Mouse (Mus musculus) liver, embryonic 11.5 days (tissue): ENCODE data around the gene St3gal6. TPM values are rescaled to one million over a fixed set of nuclear protein-coding genes. Genes with fewer than 3 reads are reported as not detected.

ENCODE experiments used
- ATAC-seq: fragments of 200-750 bp; cut with Nextera tagmentation; replicated peaks from 2 replicates; pipeline ENCODE4 v1.8.0; 2017; ENCODE audit warnings: moderate number of reproducible peaks, mild to moderate bottlenecking, moderate TSS enrichment, moderate library complexity; ENCODE audit not compliant: low FRiP score
- DNase-seq: peaks from one replicate; pipeline ENCODE4 v3.0.0-alpha.2; 2017; ENCODE audit warnings: low spot score
- H3K27ac ChIP-seq: fragments of 300-500 bp; sonication (generic); 2 replicates; pipeline ENCODE4 v1.5.1; 2014; ENCODE audit warnings: mild to moderate bottlenecking, low read depth, low read length, control low read depth
- H3K27me3 ChIP-seq: fragments of 300-500 bp; sonication (generic); replicated peaks from 2 replicates; pipeline ENCODE4 v1.6.1; 2014; ENCODE audit warnings: low read length, mixed read lengths; ENCODE audit not compliant: control insufficient read depth, insufficient read depth
- H3K36me3 ChIP-seq: fragments of 300-500 bp; sonication (generic); 2 replicates; pipeline ENCODE4 v1.6.1; 2014; ENCODE audit warnings: mild to moderate bottlenecking, low read length, moderate library complexity, mixed read lengths; ENCODE audit not compliant: control insufficient read depth, insufficient read depth
- H3K4me1 ChIP-seq: fragments of 300-500 bp; sonication (generic); replicated peaks from 2 replicates; pipeline ENCODE4 v1.6.1; 2014; ENCODE audit warnings: low read length, mixed read lengths; ENCODE audit not compliant: control insufficient read depth, insufficient read depth
- H3K4me2 ChIP-seq: fragments of 300-500 bp; sonication (generic); 2 replicates; pipeline ENCODE4 v1.6.1; 2014; ENCODE audit warnings: mild to moderate bottlenecking, control low read depth, moderate library complexity
- H3K4me3 ChIP-seq: fragments of 300-500 bp; sonication (generic); 2 replicates; pipeline ENCODE4 v1.5.1; 2014; ENCODE audit warnings: low read depth, low read length, control low read depth
- H3K9ac ChIP-seq: fragments of 300-500 bp; sonication (generic); 2 replicates; pipeline ENCODE4 v1.6.1; 2014; ENCODE audit warnings: low read depth, low read length, control low read depth
- H3K9me3 ChIP-seq: fragments of 300-500 bp; sonication (generic); 2 replicates; pipeline ENCODE4 v1.6.1; 2016; ENCODE audit warnings: low read length, inconsistent platforms, mixed read lengths; ENCODE audit not compliant: control insufficient read depth
- WGBS: fragments of 180-500 bp; shearing (Covaris S2); extraction: QIAGEN DNeasy Blood & Tissue Kit; methylation state at CpG from one replicate; pipeline ENCODE4 v1.1.7; 2014; 5-methylcytosine and 5-hydroxymethylcytosine counted together
- polyA plus RNA-seq: library from polyadenylated mRNA; unstranded; fragments of >200 nt; fragmentation: Nextera tagmentation; extraction: Ambion mirVana; gene quantifications from 2 replicates; pipeline ENCODE4 v1.2.1, GENCODE M21; 2014

The St3gal6 gene
- polyA plus RNA-seq, 1 experiment from 2014 or later, result 66.0 TPM

DNA sequence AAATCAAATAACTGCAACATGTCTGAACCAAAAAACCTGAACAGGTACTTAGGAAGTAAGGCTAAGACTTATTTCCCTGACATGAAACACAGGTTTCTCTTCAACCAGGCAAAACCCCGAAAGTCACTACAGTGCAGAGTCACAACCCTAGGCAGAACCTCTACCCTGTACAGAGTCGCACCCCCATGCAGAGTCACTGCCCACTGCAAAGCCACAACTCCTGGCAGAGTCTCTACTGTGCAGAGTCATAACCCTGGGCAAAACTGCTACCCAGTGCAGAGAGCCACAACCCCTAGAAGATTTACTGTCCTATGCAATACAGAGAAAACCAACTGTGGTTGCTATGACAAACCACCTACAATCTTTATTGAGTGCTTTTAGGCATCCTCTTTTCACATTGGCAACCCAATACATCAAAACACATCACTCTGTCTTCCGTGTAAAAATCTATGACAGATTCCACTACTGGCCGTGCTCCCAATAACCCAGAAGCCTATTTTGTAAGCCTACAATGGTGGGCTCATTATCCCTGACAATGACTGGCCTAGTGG, 44.1 kb downstream of the St3gal6 start:
- Histone ChIP-seq H3K36me3 (peaks cover 20% of the 10 kb centered on the region), H3K4me3 (no peak overlapping the region), H3K4me2 (no peak overlapping the region), H3K9me3 (no peaks in the 10 kb centered on the region), H3K27ac (no peak overlapping the region), H3K4me1 (peaks cover 7% of the 10 kb centered on the region; the same call in 1 of the 2 replicates), H3K9ac (no peak overlapping the region), H3K27me3 (no peaks in the 10 kb centered on the region)
- WGBS, result 86% methylated on average over 4 of the region's 4 CpGs
- DNase-seq (no peak), ATAC-seq (no peak)

GRCm38 (mm10) chr16:58476363-58476762, 47.7 kb downstream of the St3gal6 start:
- Histone ChIP-seq H3K27ac (no peak overlapping the region), H3K9me3 (no peaks in the 10 kb centered on the region), H3K4me2 (no peak overlapping the region), H3K9ac (no peak overlapping the region), H3K4me3 (no peak overlapping the region), H3K27me3 (no peaks in the 10 kb centered on the region), H3K4me1 (peaks cover 8% of the 10 kb centered on the region), H3K36me3 (peaks cover 29% of the 10 kb centered on the region)
- no peak for ATAC-seq
- 59% methylated on average over 2 of the region's 2 CpGs for WGBS
- no peak for DNase-seq

- Histone ChIP-seq H3K9ac (no peak overlapping the region), H3K4me1 (peaks cover 9% of the 10 kb centered on the region), H3K27ac (no peak overlapping the region), H3K4me2 (no peak overlapping the region), H3K36me3 (peaks cover 31% of the 10 kb centered on the region), H3K4me3 (no peak overlapping the region), H3K9me3 (no peaks in the 10 kb centered on the region), H3K27me3 (no peaks in the 10 kb centered on the region)
- WGBS, result 77% methylated on average over 3 of the region's 3 CpGs
- ATAC-seq, result no peak
- no peak for DNase-seq
These were observed 48.4 kb downstream of the St3gal6 start for GRCm38 (mm10) chr16:58475544-58476154.

DNA sequence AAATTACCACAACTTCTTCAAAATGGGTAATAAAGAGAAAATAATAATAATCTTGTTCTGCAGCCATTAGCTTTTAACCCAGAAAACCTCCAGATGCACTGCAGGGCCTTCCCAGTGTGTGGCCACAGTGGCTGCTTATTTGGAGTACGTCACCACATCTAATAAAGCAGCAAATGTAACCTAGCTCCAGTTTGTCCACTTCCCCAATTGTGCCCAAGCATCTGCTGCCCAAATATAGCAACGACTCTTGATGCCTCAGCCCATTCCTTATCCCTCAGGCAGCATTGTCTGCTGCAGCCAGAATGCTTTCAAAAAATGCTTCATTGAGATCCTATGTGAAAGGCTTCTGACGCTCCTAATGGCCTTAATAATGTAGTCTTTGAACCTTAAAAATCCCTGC, 49.2 kb downstream of the St3gal6 start:
- Histone ChIP-seq H3K36me3 (peaks cover 30% of the 10 kb centered on the region), H3K9me3 (no peaks in the 10 kb centered on the region), H3K4me3 (no peak overlapping the region), H3K4me2 (no peak overlapping the region), H3K9ac (no peak overlapping the region), H3K4me1 (peaks cover 10% of the 10 kb centered on the region), H3K27ac (no peak overlapping the region), H3K27me3 (no peaks in the 10 kb centered on the region)
- 70% methylated on average over 3 of the region's 3 CpGs for WGBS
- DNase-seq, result no peak
- no peak for ATAC-seq

DNA sequence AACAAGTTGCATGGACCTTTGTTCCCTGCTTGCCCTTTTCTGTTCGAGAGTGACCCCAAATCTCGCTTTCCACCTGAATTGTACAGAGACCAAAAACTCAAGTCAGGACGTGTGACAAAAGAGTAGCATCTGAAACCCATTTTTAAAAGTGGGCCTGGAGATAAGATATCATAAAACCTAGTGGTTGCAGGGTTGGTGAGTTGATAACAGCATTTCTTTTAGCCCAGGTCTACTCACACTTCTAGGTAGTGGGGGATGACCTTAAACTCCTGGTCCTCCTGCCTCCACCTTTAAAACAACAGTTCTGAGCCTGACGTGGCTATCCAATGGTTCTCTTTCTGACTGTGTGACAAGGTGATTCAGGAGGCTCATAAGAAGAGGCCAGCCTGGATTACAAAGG, 53.2 kb downstream of the St3gal6 start:
- H3K27ac ChIP-seq, result no peak overlapping the region
- no peak overlapping the region for H3K9ac ChIP-seq
- DNase-seq, result no peak
- no peak overlapping the region for H3K4me2 ChIP-seq
- no peak; the same call in 1 of the 2 replicates for ATAC-seq
- no peaks in the 10 kb centered on the region for H3K27me3 ChIP-seq
- H3K4me1 ChIP-seq, result peaks cover 10% of the 10 kb centered on the region
- H3K36me3 ChIP-seq, result peaks cover 26% of the 10 kb centered on the region
- WGBS, result 67% methylated on average over 4 of the region's 4 CpGs
- no peak overlapping the region for H3K4me3 ChIP-seq
- no peaks in the 10 kb centered on the region for H3K9me3 ChIP-seq

DNA sequence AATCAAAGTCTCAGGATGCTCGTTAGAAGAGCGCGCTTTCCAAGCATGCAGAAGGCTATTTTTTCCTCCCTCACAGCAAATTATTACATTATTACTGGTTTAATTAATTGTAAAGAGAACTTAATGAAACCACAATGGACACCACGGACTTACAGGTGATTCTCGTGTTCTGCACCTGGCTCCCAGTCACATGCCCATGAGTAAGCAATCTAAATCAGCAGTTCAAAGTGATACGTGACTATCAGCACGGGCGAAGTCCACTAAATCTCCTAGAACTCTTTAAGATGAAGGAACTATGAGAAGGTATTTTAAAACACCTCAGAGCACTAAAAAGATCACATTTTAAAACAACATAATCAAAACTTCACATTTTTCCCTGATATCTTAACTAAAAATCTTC, 54.0 kb downstream of the St3gal6 start:
- H3K36me3 ChIP-seq, result peaks cover 28% of the 10 kb centered on the region
- no peaks in the 10 kb centered on the region for H3K9me3 ChIP-seq
- 85% methylated on average over 8 of the region's 8 CpGs for WGBS
- no peak overlapping the region for H3K27ac ChIP-seq
- H3K4me3 ChIP-seq, result no peak overlapping the region
- H3K4me1 ChIP-seq, result peaks cover 10% of the 10 kb centered on the region
- no peaks in the 10 kb centered on the region for H3K27me3 ChIP-seq
- no peak overlapping the region for H3K9ac ChIP-seq
- H3K4me2 ChIP-seq, result no peak overlapping the region
- no peak for ATAC-seq
- no peak for DNase-seq

DNA sequence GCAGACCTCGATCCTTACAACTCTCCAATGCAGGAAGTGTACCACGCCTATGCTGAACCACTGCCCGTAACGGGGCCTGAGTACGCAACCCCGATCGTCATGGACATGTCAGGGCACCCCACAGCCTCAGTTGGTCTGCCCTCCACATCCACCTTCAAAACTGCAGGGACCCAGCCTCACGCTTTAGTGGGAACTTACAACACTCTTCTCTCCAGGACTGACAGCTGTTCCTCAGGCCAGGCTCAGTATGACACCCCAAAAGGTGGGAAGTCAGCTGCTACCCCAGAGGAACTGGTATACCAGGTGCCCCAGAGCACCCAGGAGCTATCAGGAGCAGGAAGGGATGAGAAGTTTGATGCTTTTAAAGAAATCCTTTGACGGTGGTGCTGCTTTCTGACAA, 58.6 kb downstream of the St3gal6 start:
- Histone ChIP-seq H3K36me3 (peaks cover 15% of the 10 kb centered on the region; the same call in 1 of the 2 replicates), H3K9ac (no peak overlapping the region), H3K4me2 (no peak overlapping the region), H3K4me1 (peaks cover 2% of the 10 kb centered on the region; the same call in 1 of the 2 replicates), H3K27me3 (no peaks in the 10 kb centered on the region), H3K9me3 (no peaks in the 10 kb centered on the region), H3K4me3 (no peak overlapping the region), H3K27ac (no peak overlapping the region)
- DNase-seq (no peak), ATAC-seq (peak; percentile 5; the same call in 1 of the 2 replicates)
- WGBS, result 80% methylated on average over 9 of the region's 9 CpGs

GRCm38 (mm10) chr16:58464051-58464450, 60.0 kb downstream of the St3gal6 start:
- no peak for ATAC-seq
- H3K4me2 ChIP-seq, result no peak overlapping the region
- no peaks in the 10 kb centered on the region for H3K27me3 ChIP-seq
- H3K9ac ChIP-seq, result no peak overlapping the region
- H3K4me1 ChIP-seq, result peaks cover 6% of the 10 kb centered on the region
- peaks cover 12% of the 10 kb centered on the region; the same call in 1 of the 2 replicates for H3K36me3 ChIP-seq
- no peak for DNase-seq
- 90% methylated on average over 14 of the region's 14 CpGs for WGBS
- H3K4me3 ChIP-seq, result no peak overlapping the region
- no peak overlapping the region for H3K27ac ChIP-seq
- H3K9me3 ChIP-seq, result no peaks in the 10 kb centered on the region

DNA sequence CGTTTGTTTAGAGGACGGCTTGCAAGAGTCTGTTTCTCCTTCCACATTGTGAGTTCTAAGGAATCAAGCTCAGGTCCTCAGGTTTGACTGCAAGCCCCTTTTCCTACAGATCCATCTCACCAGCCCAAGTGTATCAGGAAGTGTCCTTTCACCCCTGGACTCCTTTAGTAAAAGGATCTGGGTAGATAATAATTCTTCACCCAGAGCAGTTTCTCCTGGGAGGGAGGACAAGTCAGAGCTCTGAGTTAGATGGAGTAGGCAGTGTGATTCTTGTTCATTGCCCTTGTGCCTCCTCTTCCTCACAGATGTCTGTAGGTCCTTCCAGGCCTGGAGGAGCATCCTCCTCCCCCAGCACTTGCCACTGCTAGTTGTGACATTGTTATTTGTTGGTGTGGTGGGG, 61.5 kb downstream of the St3gal6 start:
- WGBS, result 83% methylated on average over 2 of the region's 2 CpGs
- no peak overlapping the region for H3K4me2 ChIP-seq
- H3K4me1 ChIP-seq, result peaks cover 13% of the 10 kb centered on the region
- H3K4me3 ChIP-seq, result no peak overlapping the region
- no peak overlapping the region for H3K9ac ChIP-seq
- no peaks in the 10 kb centered on the region for H3K9me3 ChIP-seq
- no peak overlapping the region for H3K27ac ChIP-seq
- ATAC-seq (no peak), DNase-seq (no peak)
- peaks cover 7% of the 10 kb centered on the region; the same call in 1 of the 2 replicates for H3K36me3 ChIP-seq
- H3K27me3 ChIP-seq, result no peaks in the 10 kb centered on the region
